Mouse (Mus musculus) CD8-positive naive resting alpha-beta T cell, adult 2 months (primary cell): ENCODE measurements at regions not wholly inside any gene's neighbourhood (a gene's known extent, or its start where the extent isn't known, plus 50 kb on each side); places are given as distances from the start of the nearest gene placed in this dataset.
"Not testable (repeated sequence)": the region's sequence is repeated elsewhere in the genome, so short reads cannot be mapped to it uniquely, and the experiment has no call there.

ENCODE experiments used
- DNase-seq, 2 experiments: peaks; one replicate each; pipeline ENCODE4 v3.0.0; 2022; ENCODE audit warnings: low read depth in 2 of 2, low spot score in 2 of 2

DNA sequence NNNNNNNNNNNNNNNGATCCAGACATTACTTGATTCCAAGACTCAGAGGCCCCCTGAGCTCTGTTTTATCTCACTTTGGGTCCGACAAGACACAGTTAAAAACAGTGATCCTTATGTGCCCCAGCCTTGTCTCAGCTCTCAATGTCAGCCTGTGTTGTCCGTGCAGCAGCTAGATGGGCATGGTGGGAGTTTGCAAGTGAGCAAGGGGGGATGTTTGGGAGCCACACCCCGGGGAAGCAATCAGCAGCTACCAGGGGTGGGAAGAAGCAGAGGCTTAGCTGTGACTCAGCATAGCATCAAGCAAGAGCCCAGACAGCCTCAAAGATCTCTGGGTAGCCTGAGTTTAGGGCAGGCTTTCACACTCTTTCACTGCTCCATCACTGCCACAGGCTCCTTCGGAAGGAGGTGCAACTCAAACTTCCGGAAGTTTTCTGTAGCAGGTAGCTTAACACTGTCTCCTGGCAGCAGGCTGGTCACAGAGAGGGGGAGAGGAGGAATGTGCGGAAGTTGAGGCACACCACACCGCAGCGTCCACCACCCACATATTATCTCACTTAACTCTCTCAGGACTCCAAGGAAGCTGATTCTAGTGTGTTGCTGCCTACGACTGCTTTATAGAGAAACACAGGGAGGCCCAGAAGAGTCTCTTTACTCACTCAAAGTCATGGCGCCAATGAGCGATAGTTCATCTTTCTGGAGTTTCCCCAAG, 80.2 kb upstream of the Defb33 start:
- DNase-seq, result not testable (repeated sequence)

DNA sequence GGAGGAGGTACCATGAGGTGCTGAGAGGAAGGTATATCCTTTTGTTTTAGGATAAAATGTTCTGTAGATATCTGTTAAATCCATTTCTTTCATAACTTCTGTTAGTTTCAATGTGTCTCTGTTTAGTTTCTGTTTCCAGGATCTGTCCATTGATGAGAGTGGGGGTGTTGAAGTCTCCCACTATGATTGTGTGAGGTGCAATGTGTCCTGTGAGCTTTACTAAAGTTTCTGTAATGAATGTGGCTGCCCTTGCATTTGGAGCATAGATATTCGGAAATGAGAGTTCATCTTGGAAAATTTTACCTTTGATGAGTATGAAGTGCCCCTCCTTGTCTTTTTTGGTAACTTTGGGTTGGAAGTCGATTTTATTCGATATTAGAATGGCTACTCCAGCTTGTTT, 79.0 kb upstream of the Defb33 start:
- DNase-seq, result peak; percentile 6 to 24

DNA sequence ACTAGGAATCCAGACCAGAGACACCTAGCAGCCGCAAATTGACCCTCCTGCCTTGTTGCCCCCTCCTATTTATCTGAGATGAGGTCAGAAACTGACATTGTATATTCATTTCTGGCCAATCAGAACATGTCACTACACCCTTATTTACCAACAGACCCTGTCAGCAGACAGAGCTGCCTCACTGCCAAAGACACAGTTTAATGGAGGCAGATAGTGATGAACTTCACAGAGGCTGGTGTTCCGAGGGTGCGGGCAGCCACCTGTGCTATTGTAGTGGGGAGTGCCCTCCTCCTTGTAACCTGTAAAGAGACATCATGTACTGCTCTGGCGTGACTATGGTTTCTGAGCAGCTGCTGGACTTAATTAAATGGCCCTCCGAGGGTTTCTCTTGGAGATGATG, 70.0 kb upstream of the Defb33 start:
- DNase-seq, result peak; percentile 10 to 40

DNA sequence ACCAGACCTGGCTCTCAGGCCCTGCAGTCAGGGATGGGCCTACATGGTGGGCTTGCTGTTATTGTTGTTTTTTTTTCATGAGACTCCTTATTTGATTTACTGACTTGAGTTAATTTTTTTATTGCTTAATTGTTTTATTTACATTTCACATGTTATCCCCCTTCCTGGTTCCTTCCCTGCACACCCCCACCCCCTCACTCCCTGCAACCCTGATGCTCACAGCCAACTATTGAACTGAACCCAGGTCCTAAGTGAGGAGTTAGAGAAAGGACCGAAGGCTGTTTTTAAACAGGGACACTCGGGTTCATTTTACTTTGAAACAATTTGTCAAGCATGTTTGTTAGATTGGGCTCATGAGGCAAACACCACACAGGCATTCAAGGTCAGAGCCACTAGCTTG, 69.2 kb upstream of the Defb33 start:
- not testable (repeated sequence) for DNase-seq

DNA sequence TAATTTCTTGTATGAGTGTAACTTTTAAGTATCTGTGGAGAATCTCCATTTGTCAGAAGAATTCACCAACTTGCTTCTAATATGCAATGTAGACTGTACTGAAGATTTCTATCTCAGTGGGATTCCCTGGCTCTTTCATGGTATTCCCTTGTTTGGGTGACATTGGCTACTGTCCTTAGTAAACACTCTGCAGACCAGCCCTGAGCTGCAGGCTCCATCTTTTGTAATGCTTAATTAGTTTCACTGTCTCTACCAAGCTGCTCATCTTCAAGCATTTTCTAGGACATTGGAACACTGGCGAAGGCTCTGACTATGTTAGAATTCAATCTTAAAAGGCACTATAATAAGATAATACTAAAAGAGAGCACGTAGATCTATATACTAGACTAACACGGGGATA, 53.0 kb upstream of the Defb33 start:
- not testable (repeated sequence) for DNase-seq
